In the genomic region with DNA sequence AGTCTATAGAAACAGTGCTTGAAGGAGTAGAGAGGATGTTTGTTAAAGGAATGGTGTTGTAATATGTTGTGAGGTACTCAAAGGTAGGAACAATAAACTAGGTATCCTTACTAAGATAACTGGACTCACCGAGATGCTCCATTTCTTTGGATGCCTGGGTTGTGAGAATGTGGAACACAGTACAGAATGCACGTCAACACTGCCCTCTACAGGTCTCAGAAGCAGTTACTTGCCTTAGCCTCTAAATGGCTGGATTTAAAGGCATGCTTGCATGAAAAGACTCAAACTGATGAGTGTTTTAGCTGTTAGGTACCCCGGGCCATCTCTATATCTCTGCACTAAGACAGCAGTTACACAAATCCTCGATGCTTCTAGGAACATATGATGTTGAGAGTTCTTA, we compare ENCODE assay signal across 9 mouse cellular contexts.
A peak's percentile ranks its signal among the peaks of the same experiment; 100 is the strongest.
DNase-seq lines count a peak whose midpoint lies in the region; ATAC-seq and TF ChIP-seq lines count a peak whose summit lies in the region.
"Had no signal": no experiment of that assay in that cellular context is flagged by ENCODE, and none has a peak within 500 bp of the region (broad histone marks: within the 10 kb centered on the region; RNA-seq: fewer than 3 reads in every experiment).

No protein-coding gene starts in this region.

- TF ChIP-seq POLR2A in heart, adult 2 months (IDR thresholded peaks at IDR 0.05; ENCODE audit: insufficient read depth, low read depth, low read length), result no peak

- TF ChIP-seq EP300 in heart, adult 2 months (IDR thresholded peaks at IDR 0.05; ENCODE audit: insufficient read depth, low read depth, low read length), result 0 out of 2 replicates have a peak, but pooled peaks have one; percentile 24

- no peak overlapping the region for H3K27ac ChIP-seq in heart, adult 2 months
- no peak overlapping the region for H3K27ac ChIP-seq in heart, embryonic 12.5 days (ENCODE audit: poor library complexity, severe bottlenecking)
- H3K27ac ChIP-seq in forebrain, embryonic 13.5 days, result no peak overlapping the region
- no peak overlapping the region for H3K27ac ChIP-seq in hindbrain, embryonic 15.5 days (replicated peaks)
- no peak overlapping the region for H3K27ac ChIP-seq in midbrain, embryonic 10.5 days (replicated peaks)
- H3K27ac ChIP-seq: liver, embryonic 13.5 days had no signal

- no peaks in the 10 kb centered on the region for H3K79me2 ChIP-seq in heart, adult 2 months (replicated peaks; ENCODE audit: control insufficient read depth, insufficient read depth, low read length)

- no peak overlapping the region for H3K4me2 ChIP-seq in heart, embryonic 12.5 days
- no peak overlapping the region for H3K4me2 ChIP-seq in forebrain, embryonic 13.5 days
- no peak overlapping the region for H3K4me2 ChIP-seq in hindbrain, embryonic 15.5 days
- H3K4me2 ChIP-seq: liver, embryonic 13.5 days had no signal

- peak; percentile 90 for TF ChIP-seq CTCF in heart, adult 2 months (IDR thresholded peaks at IDR 0.05)

- H3K9ac ChIP-seq in heart, adult 2 months (ENCODE audit: low read depth, low read length), result no peak overlapping the region
- H3K9ac ChIP-seq in heart, embryonic 12.5 days, result no peak overlapping the region
- no peak overlapping the region for H3K9ac ChIP-seq in forebrain, embryonic 13.5 days
- no peak overlapping the region for H3K9ac ChIP-seq in hindbrain, embryonic 15.5 days
- H3K9ac ChIP-seq: liver, embryonic 13.5 days had no signal

- DNase-seq in heart, adult 2 months, result peak; percentile 42 to 47
- DNase-seq in c-Kit-positive CD71-positive TER-119-positive erythroid progenitor cells, embryonic 14.5 days (ENCODE audit: low spot score), result peak; percentile 3
- peak; percentile 50 to 55 for DNase-seq in layer of hippocampus, postnatal 36 days
- DNase-seq in midbrain, embryonic 10.5 days (ENCODE audit: low spot score), result peak; percentile 40
- peak; percentile 70 for DNase-seq in skeletal muscle tissue, adult 2 months (ENCODE audit: low read depth, low spot score)
- DNase-seq: liver, embryonic 13.5 days had no signal

- H3K4me1 ChIP-seq in heart, adult 2 months (ENCODE audit: control insufficient read depth, insufficient read depth, low read length), result no peaks in the 10 kb centered on the region; the same call in 1 of the 2 replicates
- no peaks in the 10 kb centered on the region for H3K4me1 ChIP-seq in heart, embryonic 12.5 days (replicated peaks)
- no peaks in the 10 kb centered on the region for H3K4me1 ChIP-seq in forebrain, embryonic 13.5 days
- no peaks in the 10 kb centered on the region for H3K4me1 ChIP-seq in hindbrain, embryonic 15.5 days (replicated peaks)
- H3K4me1 ChIP-seq in midbrain, embryonic 10.5 days, result no peaks in the 10 kb centered on the region
- H3K4me1 ChIP-seq: liver, embryonic 13.5 days had no signal

- no peak overlapping the region for H3K4me3 ChIP-seq in heart, adult 2 months
- H3K4me3 ChIP-seq in heart, embryonic 12.5 days, result no peak overlapping the region
- H3K4me3 ChIP-seq in forebrain, embryonic 13.5 days, result no peak overlapping the region
- H3K4me3 ChIP-seq in hindbrain, embryonic 15.5 days, result no peak overlapping the region
- no peak overlapping the region for H3K4me3 ChIP-seq in midbrain, embryonic 10.5 days
- H3K4me3 ChIP-seq: liver, embryonic 13.5 days had no signal

- WGBS in heart, adult 2 months, result 13% methylated on average over 4 of the region's 4 CpGs
- 13% methylated on average over 4 of the region's 4 CpGs for WGBS in heart, embryonic 12.5 days
- WGBS in forebrain, embryonic 13.5 days, result 16% methylated on average over 4 of the region's 4 CpGs
- 15% methylated on average over 4 of the region's 4 CpGs for WGBS in hindbrain, embryonic 15.5 days
- WGBS in midbrain, embryonic 10.5 days, result 26% methylated on average over 4 of the region's 4 CpGs

- intact Hi-C loops in heart, adult 2 months (cut with DNase I), result loop anchor here (5.0 kb wide), 3 partner anchors 275 to 545 kb away; no protein-coding TSS in a partner anchor

- no peak for ATAC-seq in heart, embryonic 12.5 days (ENCODE audit: insufficient number of reproducible peaks, low FRiP score)
- ATAC-seq in forebrain, embryonic 13.5 days, result peak; percentile 77
- peak; percentile 83 for ATAC-seq in hindbrain, embryonic 15.5 days (ENCODE audit: low FRiP score, low read depth)

- H3K9me3 ChIP-seq in heart, embryonic 12.5 days (replicated peaks), result no peaks in the 10 kb centered on the region
- no peaks in the 10 kb centered on the region for H3K9me3 ChIP-seq in forebrain, embryonic 13.5 days (replicated peaks)
- no peaks in the 10 kb centered on the region for H3K9me3 ChIP-seq in hindbrain, embryonic 15.5 days
- no peaks in the 10 kb centered on the region for H3K9me3 ChIP-seq in midbrain, embryonic 10.5 days (replicated peaks)
- H3K9me3 ChIP-seq: liver, embryonic 13.5 days had no signal

- H3K27me3 ChIP-seq in heart, adult 2 months (ENCODE audit: control insufficient read depth, insufficient read depth, low read length), result no peaks in the 10 kb centered on the region
- H3K27me3 ChIP-seq in heart, embryonic 12.5 days (replicated peaks), result no peaks in the 10 kb centered on the region
- no peaks in the 10 kb centered on the region for H3K27me3 ChIP-seq in forebrain, embryonic 13.5 days
- H3K27me3 ChIP-seq in hindbrain, embryonic 15.5 days, result no peaks in the 10 kb centered on the region
- no peaks in the 10 kb centered on the region for H3K27me3 ChIP-seq in midbrain, embryonic 10.5 days (ENCODE audit: low read depth, poor library complexity, severe bottlenecking)
- H3K27me3 ChIP-seq: liver, embryonic 13.5 days had no signal

- H3K36me3 ChIP-seq in heart, adult 2 months (ENCODE audit: control insufficient read depth, insufficient read depth, low read length), result no peaks in the 10 kb centered on the region
- H3K36me3 ChIP-seq in heart, embryonic 12.5 days, result no peaks in the 10 kb centered on the region
- H3K36me3 ChIP-seq in forebrain, embryonic 13.5 days (ENCODE audit: poor library complexity, severe bottlenecking), result no peaks in the 10 kb centered on the region
- no peaks in the 10 kb centered on the region for H3K36me3 ChIP-seq in hindbrain, embryonic 15.5 days
- H3K36me3 ChIP-seq in midbrain, embryonic 10.5 days, result no peaks in the 10 kb centered on the region
- H3K36me3 ChIP-seq: liver, embryonic 13.5 days had no signal

Comparison
In these comparisons a context has a peak if more than half of its experiments do, and no peak if none do; other contexts are left out.
1. DNase-seq: peak in every context shown above with its lines; median percentile 70 in skeletal muscle tissue, adult 2 months; 52 in layer of hippocampus, postnatal 36 days; 44 in heart, adult 2 months; 40 in midbrain, embryonic 10.5 days; 3 in c-Kit-positive CD71-positive TER-119-positive erythroid progenitor cells, embryonic 14.5 days.